ENCODE assay signal across 9 mouse cellular contexts in the genomic region with DNA sequence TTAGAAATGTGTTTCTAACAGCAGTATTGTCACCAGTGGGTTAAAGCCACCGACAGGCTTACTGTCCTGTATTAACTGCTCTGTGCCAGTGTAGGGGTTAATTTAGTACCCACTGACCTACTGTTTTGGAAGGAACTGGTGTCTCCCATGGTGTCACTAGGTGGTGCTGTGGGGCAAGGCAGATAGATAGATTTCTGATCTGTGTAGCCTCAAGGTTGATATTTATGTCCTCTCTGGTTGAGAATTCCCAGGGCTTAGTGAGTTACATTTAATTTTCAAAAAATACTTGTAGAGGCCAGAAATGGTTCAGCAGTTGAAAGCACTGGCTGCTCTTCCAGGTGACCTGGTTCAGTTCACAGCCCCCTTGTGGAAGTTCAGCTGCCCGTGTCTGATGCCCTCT. TPM values are rescaled to one million over a fixed set of nuclear protein-coding genes. Genes with fewer than 3 reads are reported as not detected.
A peak's percentile ranks its signal among the peaks of the same experiment; 100 is the strongest.
DNase-seq lines count a peak whose midpoint lies in the region; ATAC-seq lines count a peak whose summit lies in the region.
"Had no signal": no experiment of that assay in that cellular context is flagged by ENCODE, and none has a peak within 500 bp of the region (broad histone marks: within the 10 kb centered on the region; RNA-seq: fewer than 3 reads in every experiment).

No protein-coding gene starts in this region.

- peaks cover 24% of the 10 kb centered on the region for H3K36me3 ChIP-seq in midbrain, embryonic 14.5 days (ENCODE audit: control insufficient read depth, insufficient read depth, low read length)
- peaks cover 80% of the 10 kb centered on the region for H3K36me3 ChIP-seq in midbrain, embryonic 10.5 days

- no peaks in the 10 kb centered on the region for H3K27me3 ChIP-seq in midbrain, embryonic 14.5 days (ENCODE audit: control insufficient read depth, insufficient read depth, low read length)
- no peaks in the 10 kb centered on the region for H3K27me3 ChIP-seq in midbrain, embryonic 10.5 days (ENCODE audit: low read depth, poor library complexity, severe bottlenecking)
- H3K27me3 ChIP-seq: megakaryocyte, embryonic 14.5 days had no signal

- no peak overlapping the region for H3K4me3 ChIP-seq in midbrain, embryonic 14.5 days (replicated peaks; ENCODE audit: low read depth, low read length)
- no peak overlapping the region for H3K4me3 ChIP-seq in midbrain, embryonic 10.5 days
- H3K4me3 ChIP-seq: megakaryocyte, embryonic 14.5 days had no signal

- H3K4me1 ChIP-seq in midbrain, embryonic 14.5 days (ENCODE audit: control insufficient read depth, insufficient read depth, low read length) = peaks cover 10% of the 10 kb centered on the region
- H3K4me1 ChIP-seq in midbrain, embryonic 10.5 days = peaks cover 18% of the 10 kb centered on the region

- H3K4me2 ChIP-seq in midbrain, embryonic 14.5 days (ENCODE audit: low read length) = no peak overlapping the region

- H3K9ac ChIP-seq in midbrain, embryonic 14.5 days (replicated peaks; ENCODE audit: low read length) = no peak overlapping the region

- H3K27ac ChIP-seq in midbrain, embryonic 14.5 days (replicated peaks; ENCODE audit: low read depth, low read length) = no peak overlapping the region
- no peak overlapping the region for H3K27ac ChIP-seq in midbrain, embryonic 10.5 days (replicated peaks)

- intact Hi-C loops in heart, postnatal 36 days (cut with DNase I) = loop anchor here (10.0 kb wide), 1 partner anchor 473 kb away; the partner anchor contains the start of gene Shc4

- DNase-seq in cerebellum, adult 11 months = peak; percentile 26
- peak; percentile 69 for DNase-seq in midbrain, embryonic 14.5 days
- DNase-seq in midbrain, embryonic 10.5 days (ENCODE audit: low spot score) = no peak
- peak; percentile 30 for DNase-seq in cerebellum, adult 9-11 months
- peak; percentile 7 to 45 for DNase-seq in heart, postnatal 36 days
- DNase-seq in lung, postnatal 10 days = peak; percentile 77
- peak; percentile 68 for DNase-seq in thymus, postnatal 14 days

- 0 out of 2 replicates have a peak, but pooled peaks cover 3% of the 10 kb centered on the region for H3K9me3 ChIP-seq in midbrain, embryonic 14.5 days (ENCODE audit: control insufficient read depth, low read length)
- peaks cover 13% of the 10 kb centered on the region for H3K9me3 ChIP-seq in midbrain, embryonic 10.5 days (replicated peaks)

- no peak for ATAC-seq in cerebellum, adult (ENCODE audit: insufficient number of reproducible peaks, low FRiP score, low TSS enrichment)
- ATAC-seq in midbrain, embryonic 14.5 days (ENCODE audit: low FRiP score, low TSS enrichment) = no peak

- 69% methylated on average over 2 of the region's 2 CpGs for WGBS in midbrain, embryonic 14.5 days
- 71% methylated on average over 2 of the region's 2 CpGs for WGBS in midbrain, embryonic 10.5 days

RNA-seq across cellular contexts. Expression of gene Dut, which starts 5.3 kb away (rescaled TPM):
- polyA plus RNA-seq in midbrain, embryonic 14.5 days (2014; fragmentation: Nextera tagmentation; extraction: Ambion mirVana) = 90.4 and 92.4 TPM in 2 replicates
- 223 and 273 TPM in 2 replicates for polyA plus RNA-seq in midbrain, embryonic 10.5 days (2016; fragmentation: Nextera tagmentation; extraction: Ambion mirVana)
- 10 to 100 TPM; 25.7 to 28.3 TPM for total RNA-seq in heart, postnatal 36 days (2021)
